Mouse (Mus musculus): ENCODE measurements around the gene Lrfn3. TPM values are rescaled to one million over a fixed set of nuclear protein-coding genes. Genes with fewer than 3 reads are reported as not detected.
A peak's percentile ranks its signal among the peaks of the same experiment; 100 is the strongest.

The Lrfn3 gene
- polyA plus RNA-seq, 1 experiment from 2014 or later = 3.0 TPM

GRCm38 (mm10) chr7:30332622-30333259 is 29.8 kb downstream of the Lrfn3 start:
- ATAC-seq = no peak
- Histone ChIP-seq H3K27ac (ENCODE audit: low read length) (no peak overlapping the region), H3K4me1 (ENCODE audit: control insufficient read depth, insufficient read depth, low read length) (peaks cover 7% of the 10 kb centered on the region), H3K9ac (ENCODE audit: low read depth, low read length) (no peak overlapping the region), H3K27me3 (replicated peaks; ENCODE audit: control insufficient read depth, insufficient read depth, low read length) (peaks cover 14% of the 10 kb centered on the region), H3K36me3 (ENCODE audit: control insufficient read depth, insufficient read depth, low read length) (no peaks in the 10 kb centered on the region), H3K4me2 (ENCODE audit: low read depth, low read length) (no peak overlapping the region), H3K4me3 (ENCODE audit: low read length) (no peak overlapping the region), H3K9me3 (ENCODE audit: control insufficient read depth, low read length) (no peaks in the 10 kb centered on the region)
- WGBS = 62% methylated on average over 18 of the region's 18 CpGs

DNA sequence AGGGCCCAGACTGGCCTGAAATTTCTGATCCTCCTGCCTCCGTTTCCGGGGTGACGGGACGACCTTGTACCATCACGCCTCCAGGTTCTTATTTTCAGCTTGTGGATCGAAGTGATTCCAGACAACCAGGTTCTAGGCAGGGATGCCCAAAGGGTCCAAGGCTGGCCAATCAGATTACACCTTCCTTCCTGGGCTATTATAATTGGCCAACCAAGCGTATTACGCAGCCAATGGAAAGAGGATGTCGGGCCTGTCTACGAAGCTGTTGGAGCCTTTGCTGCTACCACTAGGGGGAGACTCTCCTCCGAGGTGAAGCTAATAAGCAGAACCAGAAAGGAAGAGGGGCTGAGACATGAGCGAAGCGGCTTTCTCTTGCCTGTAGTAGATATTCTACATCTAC is 30.7 kb downstream of the Lrfn3 start:
- Histone ChIP-seq H3K4me1 (ENCODE audit: control insufficient read depth, insufficient read depth, low read length) (peaks cover 7% of the 10 kb centered on the region), H3K9ac (ENCODE audit: low read depth, low read length) (no peak overlapping the region), H3K36me3 (ENCODE audit: control insufficient read depth, insufficient read depth, low read length) (no peaks in the 10 kb centered on the region), H3K27ac (ENCODE audit: low read length) (no peak overlapping the region), H3K27me3 (replicated peaks; ENCODE audit: control insufficient read depth, insufficient read depth, low read length) (peaks cover 14% of the 10 kb centered on the region), H3K4me2 (ENCODE audit: low read depth, low read length) (0 out of 2 replicates have a peak overlapping the region, but pooled peaks have one; percentile 7), H3K4me3 (ENCODE audit: low read length) (no peak overlapping the region), H3K9me3 (ENCODE audit: control insufficient read depth, low read length) (no peaks in the 10 kb centered on the region)
- 6% methylated on average over 13 of the region's 13 CpGs for WGBS
- ATAC-seq = peak; percentile 77

- ATAC-seq = no peak
- Histone ChIP-seq H3K4me1 (ENCODE audit: control insufficient read depth, insufficient read depth, low read length) (peaks cover 1% of the 10 kb centered on the region), H3K4me2 (ENCODE audit: low read depth, low read length) (no peak overlapping the region), H3K27me3 (replicated peaks; ENCODE audit: control insufficient read depth, insufficient read depth, low read length) (0 out of 2 replicates have a peak, but pooled peaks cover 3% of the 10 kb centered on the region), H3K27ac (ENCODE audit: low read length) (no peak overlapping the region), H3K36me3 (ENCODE audit: control insufficient read depth, insufficient read depth, low read length) (no peaks in the 10 kb centered on the region), H3K9me3 (ENCODE audit: control insufficient read depth, low read length) (0 out of 2 replicates have a peak, but pooled peaks cover 3% of the 10 kb centered on the region), H3K4me3 (ENCODE audit: low read length) (no peak overlapping the region), H3K9ac (ENCODE audit: low read depth, low read length) (no peak overlapping the region)
- 50% methylated on average over 10 of the region's 10 CpGs for WGBS
Measured at GRCm38 (mm10) chr7:30328379-30328778, 34.2 kb downstream of the Lrfn3 start.

- WGBS = 64% methylated on average over 15 of the region's 15 CpGs
- Histone ChIP-seq H3K9ac (ENCODE audit: low read depth, low read length) (no peak overlapping the region), H3K27me3 (replicated peaks; ENCODE audit: control insufficient read depth, insufficient read depth, low read length) (0 out of 2 replicates have a peak, but pooled peaks cover 3% of the 10 kb centered on the region), H3K9me3 (ENCODE audit: control insufficient read depth, low read length) (0 out of 2 replicates have a peak, but pooled peaks cover 3% of the 10 kb centered on the region), H3K36me3 (ENCODE audit: control insufficient read depth, insufficient read depth, low read length) (no peaks in the 10 kb centered on the region), H3K4me2 (ENCODE audit: low read depth, low read length) (no peak overlapping the region), H3K4me3 (ENCODE audit: low read length) (no peak overlapping the region), H3K4me1 (ENCODE audit: control insufficient read depth, insufficient read depth, low read length) (no peaks in the 10 kb centered on the region), H3K27ac (ENCODE audit: low read length) (no peak overlapping the region)
- no peak for ATAC-seq
Measured at GRCm38 (mm10) chr7:30327140-30327539, 35.4 kb downstream of the Lrfn3 start.

DNA sequence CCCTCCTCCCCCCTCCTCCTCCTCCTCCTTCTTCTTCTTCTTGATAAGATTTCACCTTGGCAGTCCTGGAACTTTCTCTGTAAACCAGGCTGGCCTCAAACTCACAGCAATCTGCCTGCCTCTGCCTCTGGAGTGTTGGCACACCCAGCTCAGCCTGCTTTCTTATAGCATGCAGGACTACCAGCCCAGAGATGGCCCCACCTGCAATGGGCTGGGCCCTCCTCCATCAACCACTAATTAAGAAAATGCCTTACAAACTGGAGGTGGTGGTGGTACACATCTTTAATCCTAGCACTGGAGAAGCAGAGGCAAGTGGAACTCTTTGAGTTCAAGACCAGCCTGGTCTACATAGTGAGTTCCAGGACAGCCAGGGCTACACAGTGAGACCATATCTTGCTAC is 36.1 kb downstream of the Lrfn3 start:
- no peak overlapping the region for H3K9ac ChIP-seq (ENCODE audit: low read depth, low read length)
- no peak for ATAC-seq
- H3K36me3 ChIP-seq (ENCODE audit: control insufficient read depth, insufficient read depth, low read length) = no peaks in the 10 kb centered on the region
- no peaks in the 10 kb centered on the region for H3K27me3 ChIP-seq (replicated peaks; ENCODE audit: control insufficient read depth, insufficient read depth, low read length)
- H3K4me3 ChIP-seq (ENCODE audit: low read length) = no peak overlapping the region
- H3K27ac ChIP-seq (ENCODE audit: low read length) = no peak overlapping the region
- H3K9me3 ChIP-seq (ENCODE audit: control insufficient read depth, low read length) = 0 out of 2 replicates have a peak, but pooled peaks cover 3% of the 10 kb centered on the region
- H3K4me2 ChIP-seq (ENCODE audit: low read depth, low read length) = no peak overlapping the region
- no peaks in the 10 kb centered on the region for H3K4me1 ChIP-seq (ENCODE audit: control insufficient read depth, insufficient read depth, low read length)

DNA sequence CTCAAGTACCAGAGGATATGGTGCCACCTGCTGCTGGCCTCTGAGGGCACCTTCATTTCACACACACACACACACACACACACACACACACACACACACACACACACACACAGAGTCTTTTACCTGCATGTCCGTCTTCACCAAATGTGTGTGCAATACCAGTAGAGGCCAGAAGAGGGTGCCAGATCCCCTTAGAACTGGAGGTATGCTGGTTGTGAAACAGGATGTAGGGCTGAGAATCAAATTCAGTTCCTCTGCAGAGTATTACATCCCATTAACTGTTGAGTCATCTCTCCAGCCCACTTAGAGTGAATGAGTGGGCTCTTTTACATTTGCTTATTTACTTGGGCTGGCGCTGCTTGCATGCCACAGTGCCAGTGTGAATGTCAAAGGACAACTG is 37.2 kb downstream of the Lrfn3 start:
- H3K27me3 ChIP-seq (replicated peaks; ENCODE audit: control insufficient read depth, insufficient read depth, low read length) = no peaks in the 10 kb centered on the region
- H3K36me3 ChIP-seq (ENCODE audit: control insufficient read depth, insufficient read depth, low read length) = no peaks in the 10 kb centered on the region
- H3K4me3 ChIP-seq (ENCODE audit: low read length) = no peak overlapping the region
- no peak for ATAC-seq
- H3K4me1 ChIP-seq (ENCODE audit: control insufficient read depth, insufficient read depth, low read length) = peaks cover 4% of the 10 kb centered on the region
- H3K9me3 ChIP-seq (ENCODE audit: control insufficient read depth, low read length) = 0 out of 2 replicates have a peak, but pooled peaks cover 3% of the 10 kb centered on the region
- H3K27ac ChIP-seq (ENCODE audit: low read length) = no peak overlapping the region
- 43% methylated on average over 2 of the region's 2 CpGs for WGBS
- H3K4me2 ChIP-seq (ENCODE audit: low read depth, low read length) = no peak overlapping the region
- H3K9ac ChIP-seq (ENCODE audit: low read depth, low read length) = no peak overlapping the region

- Histone ChIP-seq H3K27ac (ENCODE audit: low read length) (no peak overlapping the region), H3K4me1 (ENCODE audit: control insufficient read depth, insufficient read depth, low read length) (peaks cover 4% of the 10 kb centered on the region), H3K9ac (ENCODE audit: low read depth, low read length) (no peak overlapping the region), H3K4me3 (ENCODE audit: low read length) (no peak overlapping the region), H3K36me3 (ENCODE audit: control insufficient read depth, insufficient read depth, low read length) (no peaks in the 10 kb centered on the region), H3K9me3 (ENCODE audit: control insufficient read depth, low read length) (0 out of 2 replicates have a peak, but pooled peaks cover 3% of the 10 kb centered on the region), H3K27me3 (replicated peaks; ENCODE audit: control insufficient read depth, insufficient read depth, low read length) (no peaks in the 10 kb centered on the region), H3K4me2 (ENCODE audit: low read depth, low read length) (no peak overlapping the region)
- no peak for ATAC-seq
- WGBS = 88% methylated on average over 5 of the region's 5 CpGs
Measured at GRCm38 (mm10) chr7:30324300-30324944, 38.1 kb downstream of the Lrfn3 start.

DNA sequence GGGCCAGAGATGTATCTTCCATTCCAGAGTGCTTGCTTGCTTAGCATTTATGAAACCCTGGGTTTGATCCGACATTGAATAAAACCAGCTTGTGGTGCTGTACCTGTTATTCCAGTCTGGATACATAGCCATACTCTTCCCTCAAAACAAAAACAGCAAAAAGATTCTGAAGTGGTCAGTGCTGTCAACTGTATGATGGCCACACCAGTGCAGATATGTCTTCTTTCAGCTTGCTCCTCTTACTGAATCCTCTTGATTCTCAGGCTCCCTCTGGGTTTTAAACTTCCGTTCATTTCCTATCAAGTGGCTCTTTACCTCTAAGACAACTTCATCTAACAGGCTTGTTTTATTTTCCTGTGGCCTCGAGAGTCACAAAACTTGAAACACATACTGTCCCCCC is 38.8 kb downstream of the Lrfn3 start, which contains the start of gene Sdhaf1:
Gene Sdhaf1, minus strand, starts transcription at position 101 of the 400 bp plus-strand sequence.
- Histone ChIP-seq H3K27me3 (replicated peaks; ENCODE audit: control insufficient read depth, insufficient read depth, low read length) (no peaks in the 10 kb centered on the region), H3K9me3 (ENCODE audit: control insufficient read depth, low read length) (0 out of 2 replicates have a peak, but pooled peaks cover 3% of the 10 kb centered on the region), H3K9ac (ENCODE audit: low read depth, low read length) (peak within 1 kb of the TSS; percentile 67), H3K4me1 (ENCODE audit: control insufficient read depth, insufficient read depth, low read length) (peaks cover 4% of the 10 kb centered on the region), H3K36me3 (ENCODE audit: control insufficient read depth, insufficient read depth, low read length) (no peaks in the 10 kb centered on the region), H3K27ac (ENCODE audit: low read length) (peak within 1 kb of the TSS; percentile 89), H3K4me2 (ENCODE audit: low read depth, low read length) (peak within 1 kb of the TSS; percentile 58), H3K4me3 (ENCODE audit: low read length) (peak within 1 kb of the TSS; percentile 68)
- ATAC-seq = no peak
- WGBS = 78% methylated on average over 3 of the region's 3 CpGs

GRCm38 (mm10) chr7:30322865-30323264 is 39.7 kb downstream of the Lrfn3 start:
- H3K27me3 ChIP-seq (replicated peaks; ENCODE audit: control insufficient read depth, insufficient read depth, low read length) = no peaks in the 10 kb centered on the region
- H3K4me2 ChIP-seq (ENCODE audit: low read depth, low read length) = peak overlapping the region; percentile 58
- WGBS = 23% methylated on average over 6 of the region's 6 CpGs
- H3K4me1 ChIP-seq (ENCODE audit: control insufficient read depth, insufficient read depth, low read length) = peaks cover 4% of the 10 kb centered on the region
- peak overlapping the region; percentile 67 for H3K9ac ChIP-seq (ENCODE audit: low read depth, low read length)
- peak overlapping the region; percentile 89 for H3K27ac ChIP-seq (ENCODE audit: low read length)
- peak overlapping the region; percentile 68 for H3K4me3 ChIP-seq (ENCODE audit: low read length)
- 0 out of 2 replicates have a peak, but pooled peaks cover 3% of the 10 kb centered on the region for H3K9me3 ChIP-seq (ENCODE audit: control insufficient read depth, low read length)
- no peaks in the 10 kb centered on the region for H3K36me3 ChIP-seq (ENCODE audit: control insufficient read depth, insufficient read depth, low read length)
- ATAC-seq = peak; percentile 31
